Mouse (Mus musculus) liver, adult 2 months (tissue): ENCODE measurements around the gene Agap1. TPM values are rescaled to one million over a fixed set of nuclear protein-coding genes. Genes with fewer than 3 reads are reported as not detected.

ENCODE experiments used
- DNase-seq: peaks from one replicate; pipeline ENCODE4 v3.0.0-alpha.2; 2011; ENCODE audit warnings: low read depth, low spot score; ENCODE audit errors: extremely low read depth
- H3K27ac ChIP-seq: fragments of 200-500 bp; replicated peaks from 2 replicates; pipeline ENCODE4 v1.5.1; 2012; ENCODE audit warnings: low read depth, mild to moderate bottlenecking, control low read depth, inconsistent platforms, low read length; ENCODE audit not compliant: insufficient read depth
- H3K27me3 ChIP-seq: fragments of 200-500 bp; 2 replicates; pipeline ENCODE4 v1.6.1; 2012; ENCODE audit warnings: mild to moderate bottlenecking, moderate library complexity, low read length, inconsistent platforms; ENCODE audit not compliant: control insufficient read depth, insufficient read depth
- H3K36me3 ChIP-seq: fragments of 200-500 bp; 2 replicates; pipeline ENCODE4 v1.6.1; 2012; ENCODE audit warnings: low read length, inconsistent platforms; ENCODE audit not compliant: control insufficient read depth, insufficient read depth
- H3K4me1 ChIP-seq: fragments of 200-500 bp; 2 replicates; pipeline ENCODE4 v1.6.1; 2011; ENCODE audit warnings: low read length; ENCODE audit not compliant: control insufficient read depth, insufficient read depth
- H3K4me3 ChIP-seq: fragments of 200-500 bp; 2 replicates; pipeline ENCODE4 v1.5.1; 2011; ENCODE audit warnings: low read depth, mild to moderate bottlenecking, control low read depth, low read length, moderate library complexity; ENCODE audit not compliant: insufficient read depth
- H3K79me2 ChIP-seq: fragments of 200-500 bp; 2 replicates; pipeline ENCODE4 v1.6.1; 2012; ENCODE audit warnings: inconsistent platforms, mild to moderate bottlenecking, low read length, moderate library complexity; ENCODE audit not compliant: control insufficient read depth, insufficient read depth
- H3K9ac ChIP-seq: fragments of 200-500 bp; 2 replicates; pipeline ENCODE4 v1.6.1; 2012; ENCODE audit warnings: low read depth, mild to moderate bottlenecking, control low read depth, inconsistent platforms, low read length
- CTCF ChIP-seq: fragments of 200-500 bp; IDR thresholded peaks from 2 replicates; pipeline ENCODE4 v1.5.1; 2011; ENCODE audit warnings: low read depth, low read length, control low read depth
- POLR2A ChIP-seq: fragments of 200-500 bp; IDR thresholded peaks from 2 replicates; pipeline ENCODE4 v1.6.1; 2011; ENCODE audit warnings: low read length, control low read depth; ENCODE audit not compliant: insufficient read depth; ENCODE audit errors: extremely low read depth
- WGBS: fragments of 180-500 bp; shearing (Covaris S2); methylation state at CpG from one replicate; pipeline ENCODE4 v1.1.7; 2018; 5-methylcytosine and 5-hydroxymethylcytosine counted together
- polyA plus RNA-seq: library from polyadenylated mRNA; depleted of rRNA; stranded (reverse); fragments of >200 nt; gene quantifications from 2 replicates; pipeline ENCODE4 v1.2.3, GENCODE M21; 2012
- total RNA-seq: library from RNA; depleted of rRNA; stranded (reverse); fragments of >200 nt; gene quantifications from 2 replicates; pipeline ENCODE4 v1.2.3, GENCODE M21; 2014

Gene Agap1
- total and polyA plus RNA-seq, 2 experiments = 3.4 to 3.5 TPM

- Histone ChIP-seq H3K9ac (no peak overlapping the region), H3K79me2 (no peaks in the 10 kb centered on the region), H3K27me3 (no peaks in the 10 kb centered on the region), H3K4me3 (no peak overlapping the region), H3K36me3 (no peaks in the 10 kb centered on the region), H3K4me1 (peaks cover 9% of the 10 kb centered on the region), H3K27ac (no peak overlapping the region)
- TF ChIP-seq POLR2A (no peak), CTCF (no peak)
- DNase-seq = peak; percentile 77
- 39% methylated on average over 5 of the region's 5 CpGs for WGBS
These were observed 255.2 kb downstream of the Agap1 start for GRCm38 (mm10) chr1:89709824-89710223.

- no peak overlapping the region; the same call in 1 of the 2 replicates for H3K27ac ChIP-seq
- H3K79me2 ChIP-seq = no peaks in the 10 kb centered on the region
- 59% methylated on average over 5 of the region's 5 CpGs for WGBS
- no peak overlapping the region for H3K9ac ChIP-seq
- TF ChIP-seq CTCF (no peak), POLR2A (no peak)
- no peak for DNase-seq
- H3K27me3 ChIP-seq = no peaks in the 10 kb centered on the region
- peaks cover 12% of the 10 kb centered on the region for H3K4me1 ChIP-seq
- no peak overlapping the region for H3K4me3 ChIP-seq
- no peaks in the 10 kb centered on the region for H3K36me3 ChIP-seq
These were observed 259.1 kb downstream of the Agap1 start for GRCm38 (mm10) chr1:89713681-89714080.

DNA sequence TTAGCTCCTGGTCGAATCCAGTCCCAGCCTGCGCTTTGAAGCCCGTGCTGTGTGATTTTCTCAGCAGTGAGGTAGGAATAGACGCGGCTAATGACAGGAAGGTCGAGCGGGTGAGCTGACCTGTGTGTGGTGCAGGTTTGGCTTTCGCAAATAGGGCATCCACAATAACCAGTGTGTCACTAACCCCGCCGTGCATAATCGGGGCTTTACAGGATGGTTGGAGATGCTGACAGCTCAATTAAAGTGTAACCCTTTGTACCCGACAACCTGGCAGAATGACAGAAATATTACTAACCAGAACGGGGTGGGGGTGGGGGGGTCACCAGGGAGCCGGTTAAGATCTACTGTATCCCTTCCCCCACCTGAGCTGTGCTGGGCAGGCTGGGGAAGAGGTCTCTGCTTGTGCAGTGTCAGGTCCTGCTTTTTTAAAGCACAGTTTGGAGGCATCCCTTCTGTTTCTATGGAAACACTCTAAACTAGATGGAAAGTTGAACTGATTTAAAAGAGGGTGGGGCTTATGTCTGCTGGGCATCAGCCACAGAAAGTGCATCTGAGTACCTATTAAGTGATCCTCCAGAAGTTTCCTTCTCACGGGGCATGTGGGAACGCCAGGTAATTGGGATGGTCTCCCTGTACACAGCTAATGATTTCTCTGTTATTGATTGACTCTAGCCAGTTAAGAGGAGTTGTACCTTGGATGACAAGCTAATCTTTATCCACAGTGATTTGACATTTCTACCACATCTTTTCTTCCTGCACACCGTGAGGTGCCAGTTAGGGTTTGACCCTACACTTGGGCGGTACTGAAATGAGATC is 259.8 kb downstream of the Agap1 start:
- 20% methylated on average over 18 of the region's 18 CpGs for WGBS
- no peaks in the 10 kb centered on the region for H3K27me3 ChIP-seq
- no peaks in the 10 kb centered on the region for H3K79me2 ChIP-seq
- H3K4me1 ChIP-seq = peaks cover 12% of the 10 kb centered on the region
- no peak overlapping the region for H3K9ac ChIP-seq
- TF ChIP-seq CTCF (no peak), POLR2A (no peak)
- H3K27ac ChIP-seq = no peak overlapping the region; the same call in 1 of the 2 replicates
- H3K4me3 ChIP-seq = no peak overlapping the region
- DNase-seq = peak; percentile 84
- no peaks in the 10 kb centered on the region for H3K36me3 ChIP-seq

GRCm38 (mm10) chr1:89716234-89716633 is 261.6 kb downstream of the Agap1 start:
- DNase-seq = no peak
- no peak overlapping the region for H3K4me3 ChIP-seq
- TF ChIP-seq CTCF = no peak
- TF ChIP-seq POLR2A = no peak

DNA sequence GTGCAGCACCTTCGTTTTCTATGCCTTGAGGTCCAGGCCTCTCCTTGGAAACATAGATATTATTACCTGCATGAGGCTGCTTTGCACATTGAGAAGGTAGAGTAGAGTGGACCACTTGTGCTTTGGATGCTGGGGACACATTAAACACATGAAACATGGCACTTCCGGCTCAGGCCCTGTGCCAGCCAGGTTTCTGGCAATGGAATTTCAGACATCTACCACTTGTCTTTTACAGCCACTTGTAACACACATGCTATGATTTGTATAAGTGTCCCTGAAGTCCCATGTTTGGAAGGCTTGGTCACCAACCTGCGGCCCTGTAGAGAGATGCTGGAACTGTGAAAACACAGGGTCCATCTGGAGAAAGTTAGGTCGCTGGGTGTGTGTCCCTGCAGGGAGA is 262.5 kb downstream of the Agap1 start:
- H3K36me3 ChIP-seq = no peaks in the 10 kb centered on the region
- H3K4me3 ChIP-seq = no peak overlapping the region
- no peak overlapping the region for H3K27ac ChIP-seq
- no peak overlapping the region for H3K9ac ChIP-seq
- no peak for DNase-seq
- 95% methylated on average over 4 of the region's 4 CpGs for WGBS
- H3K79me2 ChIP-seq = no peaks in the 10 kb centered on the region
- peaks cover 10% of the 10 kb centered on the region for H3K4me1 ChIP-seq
- no peak for TF ChIP-seq POLR2A
- no peak for TF ChIP-seq CTCF
- no peaks in the 10 kb centered on the region for H3K27me3 ChIP-seq

More at GRCm38 (mm10) chr1:89716234-89716633, 261.6 kb downstream of the Agap1 start:
- no peak overlapping the region for H3K9ac ChIP-seq
- no peak overlapping the region for H3K27ac ChIP-seq
- H3K4me1 ChIP-seq = peaks cover 10% of the 10 kb centered on the region
- no peaks in the 10 kb centered on the region for H3K36me3 ChIP-seq
- no peaks in the 10 kb centered on the region for H3K27me3 ChIP-seq
- 96% methylated on average over 2 of the region's 2 CpGs for WGBS
- no peaks in the 10 kb centered on the region for H3K79me2 ChIP-seq
